Mouse (Mus musculus) erythroblast, embryonic 14.5 days (primary cell): Measurements from ENCODE around the gene Bach2.

Experiments used
- GATA1 ChIP-seq: IDR thresholded peaks from 2 replicates; pipeline ENCODE4 v1.6.1; 2012; ENCODE audit warnings: low read length, inconsistent platforms, mixed read lengths
- TAL1 ChIP-seq: IDR thresholded peaks from 3 replicates; pipeline ENCODE4 v1.6.1; 2012; ENCODE audit warnings: low read length, inconsistent platforms, mixed read lengths

DNA sequence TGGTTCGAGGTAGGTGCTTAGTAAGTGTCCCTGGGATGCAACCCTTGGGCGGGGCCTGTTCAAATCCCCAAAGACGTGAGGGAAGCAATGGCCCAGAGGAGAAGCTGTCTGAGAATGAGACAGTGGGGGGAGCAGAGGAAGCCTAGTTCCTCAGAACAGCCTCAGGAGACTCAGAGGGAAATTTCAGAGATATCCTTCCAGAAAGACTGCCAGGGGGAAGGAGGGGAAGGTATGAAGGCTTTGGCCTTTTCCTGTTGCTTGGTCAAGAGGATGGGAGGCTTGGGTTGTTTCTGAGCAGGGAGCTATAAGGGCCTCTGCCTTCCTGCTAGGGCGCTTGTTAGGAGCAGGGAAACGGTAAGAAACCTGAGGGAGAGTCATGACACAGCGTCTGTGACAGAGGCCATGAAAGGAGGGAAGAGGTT, 137.9 kb downstream of the Bach2 start:
- TF ChIP-seq TAL1 (no peak), GATA1 (no peak)
